Mouse (Mus musculus): ENCODE data around the gene Bri3bp.
"Not testable (repeated sequence)": the region's sequence is repeated elsewhere in the genome, so short reads cannot be mapped to it uniquely, and the experiment has no call there.

GRCm38 (mm10) chr5:125488953-125489352 is 47.6 kb downstream of the Bri3bp start:
- not testable (repeated sequence) for TF ChIP-seq CTCF, POLR2A (IDR thresholded peaks at IDR 0.05; ENCODE audit: extremely low read depth, insufficient read depth, low read length)

Measured in cortical plate, adult 2 months (tissue).